Mouse (Mus musculus) liver, postnatal 0 days (tissue): ENCODE data around the gene Ipmk.

Source experiments
- CTCF ChIP-seq: sonication (generic); IDR thresholded peaks from 2 replicates; pipeline ENCODE4 v1.5.1; 2016; ENCODE audit warnings: antibody characterized with exemption, low read depth
- EP300 ChIP-seq: IDR thresholded peaks from 2 replicates; pipeline ENCODE4 v1.6.1; 2016; ENCODE audit warnings: antibody characterized with exemption, low read depth, mild to moderate bottlenecking

DNA sequence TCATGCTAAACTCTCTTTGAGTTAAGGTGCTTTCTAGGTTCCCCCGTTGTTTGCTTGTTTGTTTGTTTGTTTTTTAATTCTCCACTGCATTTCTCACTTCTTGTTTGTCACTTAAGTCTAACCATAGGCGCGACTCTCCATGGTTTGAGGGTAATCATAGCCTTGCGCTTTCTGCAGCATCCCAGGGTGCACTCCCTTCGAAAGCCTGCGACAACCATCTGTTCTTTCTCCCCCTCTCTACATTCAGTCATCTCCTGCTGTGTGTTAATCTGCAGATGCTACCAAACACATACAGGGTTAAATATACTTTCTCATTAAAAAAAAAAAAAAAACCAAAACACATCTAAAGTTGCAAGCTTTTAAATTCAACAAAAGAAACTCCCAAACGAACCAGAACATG lies 31.1 kb upstream of the Ipmk start:
- TF ChIP-seq CTCF (no peak), EP300 (no peak)
